Mouse (Mus musculus) bone marrow, adult 2 months (tissue): ENCODE data around the gene Tmem132c.

Experiments used
- CTCF ChIP-seq: fragments of 200-500 bp; IDR thresholded peaks from 2 replicates; pipeline ENCODE4 v1.5.1; 2011; ENCODE audit warnings: low read length, control low read depth; ENCODE audit not compliant: control insufficient read depth, insufficient read depth
- POLR2A ChIP-seq: fragments of 200-500 bp; IDR thresholded peaks from 2 replicates; pipeline ENCODE4 v1.6.1; 2011; ENCODE audit warnings: low read depth, mild to moderate bottlenecking, control low read depth, low read length, borderline replicate concordance; ENCODE audit not compliant: control insufficient read depth

- TF ChIP-seq CTCF = no peak
- TF ChIP-seq POLR2A = no peak
These were observed 6.9 kb upstream of the Tmem132c start for GRCm38 (mm10) chr5:127234715-127235114.
